Mouse (Mus musculus) intestine, embryonic 14.5 days (tissue): Measurements from ENCODE around the gene Eml1. TPM values are rescaled to one million over a fixed set of nuclear protein-coding genes. Genes with fewer than 3 reads are reported as not detected.
A peak's percentile ranks its signal among the peaks of the same experiment; 100 is the strongest.

Experiments used
- ATAC-seq: fragments of 200-750 bp; cut with Nextera tagmentation; replicated peaks from 2 replicates; pipeline ENCODE4 v1.8.0; 2017; ENCODE audit warnings: low read depth, moderate number of reproducible peaks, moderate TSS enrichment, moderate library complexity; ENCODE audit not compliant: low FRiP score, low TSS enrichment
- DNase-seq: peaks from one replicate; pipeline ENCODE4 v3.0.0-alpha.2; 2018; ENCODE audit warnings: low spot score
- H3K27ac ChIP-seq: fragments of 300-500 bp; sonication (generic); 2 replicates; pipeline ENCODE4 v1.5.1; 2014; ENCODE audit warnings: low read depth, mild to moderate bottlenecking, control low read depth
- H3K27me3 ChIP-seq: fragments of 300-500 bp; sonication (generic); replicated peaks from 2 replicates; pipeline ENCODE4 v1.6.1; 2014; ENCODE audit warnings: low read length, control low read depth; ENCODE audit not compliant: control insufficient read depth, insufficient read depth
- H3K36me3 ChIP-seq: fragments of 300-500 bp; sonication (generic); 2 replicates; pipeline ENCODE4 v1.6.1; 2014; ENCODE audit warnings: low read length, control low read depth; ENCODE audit not compliant: control insufficient read depth, insufficient read depth
- H3K4me1 ChIP-seq: fragments of 300-500 bp; sonication (generic); replicated peaks from 2 replicates; pipeline ENCODE4 v1.6.1; 2014; ENCODE audit warnings: low read length, control low read depth, mixed read lengths; ENCODE audit not compliant: control insufficient read depth, insufficient read depth
- H3K4me2 ChIP-seq: fragments of 300-500 bp; sonication (generic); 2 replicates; pipeline ENCODE4 v1.6.1; 2014; ENCODE audit warnings: low read length
- H3K4me3 ChIP-seq: fragments of 300-500 bp; sonication (generic); 2 replicates; pipeline ENCODE4 v1.5.1; 2014; ENCODE audit warnings: low read depth, low read length, control low read depth, mixed read lengths
- H3K9ac ChIP-seq: fragments of 300-500 bp; sonication (generic); 2 replicates; pipeline ENCODE4 v1.6.1; 2014; ENCODE audit warnings: mild to moderate bottlenecking, low read length
- H3K9me3 ChIP-seq: fragments of 300-500 bp; sonication (generic); 2 replicates; pipeline ENCODE4 v1.6.1; 2016; ENCODE audit warnings: low read length, control low read depth; ENCODE audit not compliant: control insufficient read depth
- WGBS: fragments of 180-500 bp; shearing (Covaris S2); extraction: QIAGEN DNeasy Blood & Tissue Kit; methylation state at CpG from one replicate; pipeline ENCODE4 v1.1.7; 2014; 5-methylcytosine and 5-hydroxymethylcytosine counted together
- polyA plus RNA-seq: library from polyadenylated mRNA; unstranded; fragments of >200 nt; fragmentation: Nextera tagmentation; extraction: Ambion mirVana; gene quantifications from 2 replicates; pipeline ENCODE4 v1.2.1, GENCODE M21; 2014

The Eml1 gene
- polyA plus RNA-seq, 1 experiment from 2014 or later = 72.4 TPM

GRCm38 (mm10) chr12:108546508-108547153 is 175.9 kb downstream of the Eml1 start:
- Histone ChIP-seq H3K4me3 (no peak overlapping the region), H3K4me1 (peaks cover 16% of the 10 kb centered on the region), H3K27me3 (no peaks in the 10 kb centered on the region), H3K9me3 (no peaks in the 10 kb centered on the region), H3K4me2 (peak overlapping the region; percentile 31), H3K36me3 (no peaks in the 10 kb centered on the region), H3K27ac (peak overlapping the region; percentile 51; the same call in 1 of the 2 replicates), H3K9ac (no peak overlapping the region)
- no peak; the same call in 1 of the 2 replicates for ATAC-seq
- 11% methylated on average over 10 of the region's 10 CpGs for WGBS
- DNase-seq = no peak

- Histone ChIP-seq H3K27me3 (no peaks in the 10 kb centered on the region), H3K36me3 (no peaks in the 10 kb centered on the region), H3K9ac (no peak overlapping the region), H3K4me3 (no peak overlapping the region), H3K9me3 (no peaks in the 10 kb centered on the region), H3K4me1 (peaks cover 16% of the 10 kb centered on the region), H3K27ac (0 out of 2 replicates have a peak overlapping the region, but pooled peaks have one; percentile 7), H3K4me2 (peak overlapping the region; percentile 31; the same call in 1 of the 2 replicates)
- ATAC-seq = no peak
- DNase-seq = no peak
- WGBS = 54% methylated on average over 15 of the region's 15 CpGs
These were observed 176.6 kb downstream of the Eml1 start for GRCm38 (mm10) chr12:108547251-108547875.

GRCm38 (mm10) chr12:108551731-108552130 is 181.0 kb downstream of the Eml1 start:
- no peaks in the 10 kb centered on the region for H3K36me3 ChIP-seq
- no peaks in the 10 kb centered on the region for H3K27me3 ChIP-seq
- H3K9me3 ChIP-seq = no peaks in the 10 kb centered on the region
- DNase-seq = no peak
- H3K4me2 ChIP-seq = no peak overlapping the region
- no peak overlapping the region for H3K4me3 ChIP-seq
- no peak for ATAC-seq
- no peak overlapping the region for H3K9ac ChIP-seq
- 86% methylated on average over 7 of the region's 7 CpGs for WGBS
- no peak overlapping the region for H3K27ac ChIP-seq
- H3K4me1 ChIP-seq = peaks cover 21% of the 10 kb centered on the region

DNA sequence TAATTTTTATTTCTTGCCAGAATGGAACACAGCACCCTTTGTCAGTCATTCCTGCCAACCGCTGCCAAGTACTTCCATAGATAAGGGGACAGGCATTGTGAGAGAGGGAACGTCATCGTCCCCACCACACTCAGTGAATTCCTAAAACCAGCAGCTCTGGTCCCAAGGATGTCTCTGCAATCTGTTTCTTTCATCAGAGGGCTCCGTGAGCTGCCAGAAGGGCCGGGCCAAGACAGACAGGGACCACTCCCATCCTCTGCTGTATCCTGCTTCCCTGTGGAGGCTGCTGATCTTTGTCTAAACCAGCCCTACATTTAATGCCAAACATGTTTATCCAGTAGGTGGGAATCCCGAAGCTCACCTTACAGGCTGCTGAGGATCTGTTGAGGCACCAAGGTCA is 182.3 kb downstream of the Eml1 start:
- ATAC-seq (no peak), DNase-seq (no peak)
- 33% methylated on average over 6 of the region's 6 CpGs for WGBS
- Histone ChIP-seq H3K9ac (no peak overlapping the region), H3K4me3 (no peak overlapping the region), H3K9me3 (no peaks in the 10 kb centered on the region), H3K27ac (no peak overlapping the region), H3K4me1 (peaks cover 24% of the 10 kb centered on the region), H3K4me2 (no peak overlapping the region), H3K27me3 (no peaks in the 10 kb centered on the region), H3K36me3 (no peaks in the 10 kb centered on the region)

GRCm38 (mm10) chr12:108554120-108554841 is 183.5 kb downstream of the Eml1 start, which contains the start of gene Evl:
Gene Evl, plus strand, starts transcription at chr12:108554720.
- Histone ChIP-seq H3K4me3 (peak within 1 kb of the TSS; percentile 87), H3K9me3 (no peaks in the 10 kb centered on the region), H3K4me1 (peaks cover 35% of the 10 kb centered on the region), H3K27ac (peak within 1 kb of the TSS; percentile 82), H3K27me3 (no peaks in the 10 kb centered on the region), H3K9ac (peak within 1 kb of the TSS; percentile 95), H3K36me3 (no peaks in the 10 kb centered on the region), H3K4me2 (peak within 1 kb of the TSS; percentile 73)
- peak; percentile 99 for DNase-seq
- peak; percentile 89 for ATAC-seq
- WGBS = 1% methylated on average over 49 of the region's 50 CpGs

DNA sequence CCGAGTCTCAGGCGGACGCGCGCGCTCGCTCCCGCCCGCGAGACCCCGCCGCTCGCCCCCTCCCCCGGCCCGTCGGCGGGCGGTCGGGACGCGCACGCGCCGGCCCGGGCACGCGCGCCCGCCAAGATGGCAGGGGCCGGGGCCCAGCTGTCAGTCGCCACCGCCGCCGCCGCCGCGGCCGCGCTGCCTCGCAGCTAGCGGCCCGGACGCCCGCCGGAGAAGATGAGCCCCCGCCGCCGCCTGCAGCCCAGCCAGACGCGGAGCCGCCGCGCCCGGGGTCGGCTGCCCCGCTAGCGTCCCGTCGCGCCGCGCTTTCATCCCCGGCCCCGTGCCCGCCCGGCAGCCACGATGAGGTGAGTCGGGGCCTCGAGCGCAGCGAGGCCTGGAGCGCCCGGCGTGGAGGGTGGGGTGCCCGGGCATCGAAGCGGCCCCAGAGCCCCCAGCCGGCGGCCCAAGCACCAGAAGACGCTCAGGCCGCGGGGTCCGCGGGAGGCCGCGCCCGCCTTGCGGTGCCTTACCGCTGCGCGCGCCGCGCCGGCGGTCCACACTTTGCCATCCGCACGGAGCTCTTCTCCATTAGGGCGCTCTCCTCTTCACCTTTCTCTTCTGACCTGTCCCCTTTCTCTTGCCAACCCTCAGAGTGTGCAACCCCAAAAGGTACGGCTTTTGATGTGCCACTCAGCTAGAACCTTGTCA is 184.3 kb downstream of the Eml1 start:
- H3K4me3 ChIP-seq = peak overlapping the region; percentile 87
- no peaks in the 10 kb centered on the region for H3K27me3 ChIP-seq
- H3K9me3 ChIP-seq = no peaks in the 10 kb centered on the region
- peak overlapping the region; percentile 73 for H3K4me2 ChIP-seq
- peak; percentile 73 for ATAC-seq
- H3K27ac ChIP-seq = peak overlapping the region; percentile 82
- peak overlapping the region; percentile 95 for H3K9ac ChIP-seq
- under 1% methylated on average over 97 of the region's 100 CpGs for whole genome bisulfite sequencing
- peak; percentile 78 for DNase-seq
- no peaks in the 10 kb centered on the region for H3K36me3 ChIP-seq
- H3K4me1 ChIP-seq = peaks cover 38% of the 10 kb centered on the region

- H3K27me3 ChIP-seq = no peaks in the 10 kb centered on the region
- H3K4me1 ChIP-seq = peaks cover 48% of the 10 kb centered on the region
- H3K4me2 ChIP-seq = no peak overlapping the region; the same call in 1 of the 2 replicates
- H3K9ac ChIP-seq = no peak overlapping the region
- no peak for ATAC-seq
- H3K9me3 ChIP-seq = no peaks in the 10 kb centered on the region
- DNase-seq = no peak
- peaks cover 6% of the 10 kb centered on the region for H3K36me3 ChIP-seq
- no peak overlapping the region for H3K4me3 ChIP-seq
- H3K27ac ChIP-seq = no peak overlapping the region
These were observed 187.4 kb downstream of the Eml1 start for GRCm38 (mm10) chr12:108558194-108558593.

- Histone ChIP-seq H3K36me3 (peaks cover 6% of the 10 kb centered on the region), H3K27ac (no peak overlapping the region), H3K4me3 (no peak overlapping the region), H3K9me3 (no peaks in the 10 kb centered on the region), H3K9ac (no peak overlapping the region), H3K4me1 (peaks cover 22% of the 10 kb centered on the region), H3K27me3 (no peaks in the 10 kb centered on the region), H3K4me2 (no peak overlapping the region)
- ATAC-seq (no peak), DNase-seq (no peak)
- WGBS = 88% methylated on average over 3 of the region's 3 CpGs
These were observed 192.5 kb downstream of the Eml1 start for GRCm38 (mm10) chr12:108563238-108563637.
